Mouse (Mus musculus) stomach, postnatal 0 days (tissue): Measurements from ENCODE around the gene Arel1. TPM values are rescaled to one million over a fixed set of nuclear protein-coding genes. Genes with fewer than 3 reads are reported as not detected.
A peak's percentile ranks its signal among the peaks of the same experiment; 100 is the strongest.

ENCODE experiments used
- ATAC-seq: fragments of 200-750 bp; cut with Nextera tagmentation; 2 replicates; pipeline ENCODE4 v1.8.0; 2017; ENCODE audit not compliant: low FRiP score, low TSS enrichment
- DNase-seq: peaks from one replicate; pipeline ENCODE4 v3.0.0-alpha.2; 2016; ENCODE audit warnings: low spot score
- H3K27ac ChIP-seq: fragments of 300-500 bp; sonication (generic); replicated peaks from 2 replicates; pipeline ENCODE4 v1.5.1; 2014; ENCODE audit warnings: mild to moderate bottlenecking, control low read depth
- H3K27me3 ChIP-seq: fragments of 300-500 bp; sonication (generic); 2 replicates; pipeline ENCODE4 v1.6.1; 2014; ENCODE audit warnings: low read length; ENCODE audit not compliant: control insufficient read depth, insufficient read depth
- H3K36me3 ChIP-seq: fragments of 300-500 bp; sonication (generic); 2 replicates; pipeline ENCODE4 v1.6.1; 2014; ENCODE audit warnings: low read length, mixed read lengths; ENCODE audit not compliant: control insufficient read depth, insufficient read depth
- H3K4me1 ChIP-seq: fragments of 300-500 bp; sonication (generic); replicated peaks from 2 replicates; pipeline ENCODE4 v1.6.1; 2014; ENCODE audit warnings: antibody characterized with exemption; ENCODE audit not compliant: control insufficient read depth, insufficient read depth
- H3K4me2 ChIP-seq: fragments of 300-500 bp; sonication (generic); replicated peaks from 2 replicates; pipeline ENCODE4 v1.6.1; 2014; ENCODE audit warnings: low read depth, mild to moderate bottlenecking, control low read depth, moderate library complexity
- H3K4me3 ChIP-seq: fragments of 300-500 bp; sonication (generic); 2 replicates; pipeline ENCODE4 v1.5.1; 2014; ENCODE audit warnings: low read depth, low read length, control low read depth
- H3K9ac ChIP-seq: fragments of 300-500 bp; sonication (generic); 2 replicates; pipeline ENCODE4 v1.6.1; 2014; ENCODE audit warnings: mild to moderate bottlenecking, low read length, control low read depth, mixed read lengths
- H3K9me3 ChIP-seq: fragments of 300-500 bp; sonication (generic); 2 replicates; pipeline ENCODE4 v1.6.1; 2016; ENCODE audit warnings: low read length; ENCODE audit not compliant: control insufficient read depth
- CTCF ChIP-seq: IDR thresholded peaks from 2 replicates; pipeline ENCODE4 v1.5.1; 2016; ENCODE audit warnings: antibody characterized with exemption, low read depth, mild to moderate bottlenecking, moderate library complexity
- EP300 ChIP-seq: optimal IDR thresholded peaks from 2 replicates; pipeline ENCODE3; 2016; ENCODE audit warnings: antibody characterized with exemption
- WGBS: fragments of 180-500 bp; shearing (Covaris S2); extraction: QIAGEN DNeasy Blood & Tissue Kit; methylation state at CpG from one replicate; pipeline ENCODE4 v1.1.7; 2014; 5-methylcytosine and 5-hydroxymethylcytosine counted together
- polyA plus RNA-seq: library from polyadenylated mRNA; unstranded; fragments of >200 nt; fragmentation: Nextera tagmentation; extraction: Ambion mirVana; gene quantifications from 2 replicates; pipeline ENCODE4 v1.2.1, GENCODE M21; 2015

The Arel1 gene
- polyA plus RNA-seq, 1 experiment from 2014 or later, result 4.8 TPM

DNA sequence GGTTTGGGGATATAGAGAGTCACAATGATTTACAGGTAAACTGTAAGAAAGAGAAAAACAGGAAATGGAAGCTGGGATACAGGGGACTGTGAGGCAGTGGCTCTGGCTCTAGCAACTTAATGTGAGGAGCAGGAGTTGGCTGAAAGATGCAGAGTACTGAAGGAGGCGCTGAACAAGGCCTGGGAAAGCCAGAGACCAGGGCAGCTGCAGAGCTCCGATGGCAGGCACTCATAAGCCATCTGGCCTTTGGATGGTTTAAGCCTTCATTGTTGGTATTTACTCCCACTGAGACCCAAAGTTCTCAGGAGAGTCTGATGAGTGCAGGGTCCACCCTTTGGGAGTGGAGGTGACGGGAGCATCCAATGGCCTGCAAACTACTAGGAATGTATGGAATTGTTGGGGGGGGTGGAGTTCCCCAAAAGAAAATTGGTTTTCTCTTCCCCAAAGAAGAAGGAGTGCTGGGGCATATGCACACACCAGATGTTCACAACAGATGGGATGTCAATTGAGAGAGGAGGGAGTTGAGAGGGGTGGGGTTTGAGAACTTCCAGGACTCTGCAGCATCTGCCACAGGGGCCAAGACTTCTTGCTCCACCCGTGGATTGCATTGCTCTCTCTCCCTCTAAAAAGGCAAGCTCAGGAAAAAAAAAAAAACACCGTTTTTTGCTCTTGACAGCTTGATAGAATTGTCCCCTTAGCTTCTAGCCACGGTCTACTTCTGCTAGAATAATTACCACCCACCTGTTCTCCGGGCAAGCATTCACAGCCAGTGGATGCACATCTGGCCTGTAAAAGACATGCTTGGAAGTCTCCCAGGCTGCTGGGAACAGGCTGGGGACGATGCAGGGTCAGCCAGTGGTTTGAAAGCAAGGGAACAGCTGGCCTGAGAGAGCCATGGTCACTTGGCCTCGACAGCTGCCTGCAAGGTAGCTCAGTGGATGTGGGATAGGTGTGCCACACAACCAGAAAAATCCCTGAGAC lies 76.8 kb downstream of the Arel1 start:
- Histone ChIP-seq H3K9ac (no peak overlapping the region), H3K4me3 (no peak overlapping the region), H3K36me3 (no peaks in the 10 kb centered on the region), H3K9me3 (no peaks in the 10 kb centered on the region), H3K27ac (no peak overlapping the region), H3K4me2 (no peak overlapping the region), H3K4me1 (no peaks in the 10 kb centered on the region; the same call in 1 of the 2 replicates), H3K27me3 (no peaks in the 10 kb centered on the region)
- WGBS, result 48% methylated on average over 9 of the region's 9 CpGs
- DNase-seq (no peak), ATAC-seq (no peak)
- TF ChIP-seq EP300, result no peak
- no peak for TF ChIP-seq CTCF

- Histone ChIP-seq H3K4me1 (no peaks in the 10 kb centered on the region), H3K9me3 (0 out of 2 replicates have a peak, but pooled peaks cover 3% of the 10 kb centered on the region), H3K9ac (no peak overlapping the region), H3K36me3 (no peaks in the 10 kb centered on the region), H3K27ac (no peak overlapping the region), H3K4me2 (no peak overlapping the region), H3K27me3 (no peaks in the 10 kb centered on the region), H3K4me3 (no peak overlapping the region)
- 66% methylated on average over 15 of the region's 15 CpGs for WGBS
- DNase-seq, result no peak
- TF ChIP-seq CTCF (no peak), EP300 (no peak)
- ATAC-seq, result no peak; the same call in 1 of the 2 replicates
Observed at GRCm38 (mm10) chr12:84890289-84890688, 80.4 kb downstream of the Arel1 start.

GRCm38 (mm10) chr12:84885107-84885876 lies 85.4 kb downstream of the Arel1 start:
- no peak overlapping the region for H3K4me3 ChIP-seq
- DNase-seq, result peak; percentile 21
- WGBS, result 46% methylated on average over 11 of the region's 11 CpGs

DNA sequence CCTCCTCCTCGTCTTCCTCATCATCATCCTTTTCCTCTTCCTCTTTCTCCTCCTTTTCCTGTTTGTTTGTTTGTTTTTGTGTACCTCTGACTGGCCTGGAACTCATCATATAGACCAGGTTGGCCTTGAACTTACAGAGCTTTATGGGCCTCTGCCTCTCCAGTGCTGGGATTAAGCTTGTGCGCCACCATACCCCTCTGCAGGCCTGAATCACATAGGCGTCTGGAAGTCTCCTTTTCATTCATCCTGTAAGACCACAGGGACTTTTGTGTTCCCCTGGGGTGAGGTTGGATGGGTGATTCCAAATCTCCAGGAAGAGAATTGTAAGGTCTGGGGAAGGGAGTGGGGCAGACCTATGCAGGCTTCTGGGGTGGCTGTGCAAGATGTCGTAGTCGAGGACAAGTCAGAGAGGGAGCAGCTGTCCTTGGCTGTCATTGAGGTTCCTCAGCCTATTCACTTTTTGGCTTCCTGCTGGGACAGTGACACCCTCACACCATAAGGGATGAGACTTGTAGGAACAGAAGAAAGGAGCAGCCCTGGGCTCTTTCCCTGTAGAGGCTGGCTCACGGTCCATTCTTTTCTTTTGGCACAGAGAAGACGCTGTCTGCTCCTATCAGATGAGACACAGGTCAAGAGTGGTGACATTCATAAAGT lies 86.2 kb downstream of the Arel1 start:
- DNase-seq (no peak), ATAC-seq (peak; percentile 28)
- 73% methylated on average over 7 of the region's 7 CpGs for WGBS

More at GRCm38 (mm10) chr12:84885107-84885876, 85.4 kb downstream of the Arel1 start:
- Histone ChIP-seq H3K9ac (no peak overlapping the region), H3K27ac (peak overlapping the region; percentile 24; the same call in 1 of the 2 replicates), H3K4me1 (no peaks in the 10 kb centered on the region), H3K36me3 (no peaks in the 10 kb centered on the region), H3K4me2 (no peak overlapping the region), H3K27me3 (no peaks in the 10 kb centered on the region), H3K9me3 (0 out of 2 replicates have a peak, but pooled peaks cover 3% of the 10 kb centered on the region)
- peak; percentile 82; the same call in 1 of the 2 replicates for ATAC-seq
- TF ChIP-seq CTCF (no peak), EP300 (no peak)

DNA sequence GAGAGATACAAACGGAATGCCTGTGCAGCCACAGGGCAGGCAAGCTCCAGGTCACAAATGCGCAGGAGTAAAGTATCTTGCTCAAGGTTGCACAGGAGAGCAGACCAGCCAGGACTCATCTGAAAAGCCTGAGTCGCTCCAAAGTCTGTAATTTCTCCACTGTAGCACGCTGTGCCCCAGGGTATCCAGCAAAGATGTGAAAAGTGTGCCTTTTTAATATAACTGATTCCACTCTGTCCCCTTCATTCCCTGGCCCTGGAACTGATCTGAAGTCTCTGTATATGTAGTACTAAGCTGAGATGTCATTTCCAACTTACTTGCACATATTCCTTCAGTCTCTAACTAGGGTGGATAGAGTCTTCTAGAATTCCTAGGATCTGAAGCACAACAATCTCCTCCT lies 87.9 kb downstream of the Arel1 start:
- Histone ChIP-seq H3K9ac (no peak overlapping the region), H3K4me2 (no peak overlapping the region), H3K9me3 (0 out of 2 replicates have a peak, but pooled peaks cover 1% of the 10 kb centered on the region), H3K27me3 (no peaks in the 10 kb centered on the region), H3K4me3 (no peak overlapping the region), H3K36me3 (no peaks in the 10 kb centered on the region), H3K27ac (no peak overlapping the region), H3K4me1 (no peaks in the 10 kb centered on the region)
- no peak for TF ChIP-seq EP300
- WGBS, result 81% methylated on average over 4 of the region's 4 CpGs
- DNase-seq, result no peak
- no peak for ATAC-seq

More for the DNA sequence above, 86.2 kb downstream of the Arel1 start:
- peak overlapping the region; percentile 24; the same call in 1 of the 2 replicates for H3K27ac ChIP-seq
- H3K4me2 ChIP-seq, result no peak overlapping the region
- no peak overlapping the region for H3K9ac ChIP-seq
- TF ChIP-seq EP300 (no peak), CTCF (no peak)
- H3K9me3 ChIP-seq, result 0 out of 2 replicates have a peak, but pooled peaks cover 3% of the 10 kb centered on the region
- no peak overlapping the region for H3K4me3 ChIP-seq
- H3K4me1 ChIP-seq, result no peaks in the 10 kb centered on the region
- no peaks in the 10 kb centered on the region for H3K27me3 ChIP-seq
- H3K36me3 ChIP-seq, result no peaks in the 10 kb centered on the region
